Mouse (Mus musculus): ENCODE data around the gene Trim30b.
"Not testable (repeated sequence)": the region's sequence is repeated elsewhere in the genome, so short reads cannot be mapped to it uniquely, and the experiment has no call there.

DNA sequence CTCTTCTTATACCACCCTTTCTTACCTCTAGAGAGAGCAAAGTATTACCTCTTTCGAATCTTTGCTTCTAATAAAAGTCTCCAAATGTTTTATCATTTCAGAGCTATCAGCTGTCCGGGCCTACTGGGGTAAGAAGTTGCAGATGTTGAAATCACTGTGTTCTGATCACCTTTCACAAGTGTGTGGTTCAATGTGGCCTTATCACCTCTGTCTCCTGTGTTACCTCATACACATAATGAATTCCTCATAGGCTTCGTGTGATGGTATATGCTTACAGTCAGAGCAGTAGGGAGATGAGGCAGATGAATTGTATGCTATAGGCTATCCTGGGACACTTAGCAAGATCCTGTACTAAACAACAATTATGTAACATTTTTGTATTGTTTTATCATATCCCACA lies 34.1 kb downstream of the Trim30b start:
- not testable (repeated sequence) for TF ChIP-seq CTCF, EP300 (IDR thresholded peaks at IDR 0.05; ENCODE audit: low read depth)

Measured in heart, postnatal 0 days (tissue).